Mouse (Mus musculus) induced T-regulatory cell, adult 2 months (primary cell): Measurements from ENCODE around the gene Omp.

ENCODE experiments used
- DNase-seq: peaks from one replicate; pipeline ENCODE4 v3.0.0-alpha.2; 2012; ENCODE audit warnings: low read depth

Omp gene

GRCm38 (mm10) chr7:98103002-98103941 is 42.0 kb downstream of the Omp start:
- DNase-seq, result peak; percentile 88

- no peak for DNase-seq
Measured at GRCm38 (mm10) chr7:98102488-98102887, 42.8 kb downstream of the Omp start.

GRCm38 (mm10) chr7:98097557-98097956 is 47.7 kb downstream of the Omp start:
- no peak for DNase-seq

- DNase-seq, result no peak
Measured at GRCm38 (mm10) chr7:98095852-98096251, 49.5 kb downstream of the Omp start.
